Mouse (Mus musculus) CD4-positive helper T cell, adult 2 months (primary cell): Measurements from ENCODE around the gene Ttc36.

ENCODE experiments used
- DNase-seq: peaks from one replicate; pipeline ENCODE4 v3.0.0-alpha.2; 2012; ENCODE audit warnings: low read depth, missing footprints, low spot score

Gene Ttc36

GRCm38 (mm10) chr9:44802808-44803450 is at the start of gene Ttc36:
TSS of gene Ttc36 (minus strand) at chr9:44803072.
- no peak for DNase-seq

DNA sequence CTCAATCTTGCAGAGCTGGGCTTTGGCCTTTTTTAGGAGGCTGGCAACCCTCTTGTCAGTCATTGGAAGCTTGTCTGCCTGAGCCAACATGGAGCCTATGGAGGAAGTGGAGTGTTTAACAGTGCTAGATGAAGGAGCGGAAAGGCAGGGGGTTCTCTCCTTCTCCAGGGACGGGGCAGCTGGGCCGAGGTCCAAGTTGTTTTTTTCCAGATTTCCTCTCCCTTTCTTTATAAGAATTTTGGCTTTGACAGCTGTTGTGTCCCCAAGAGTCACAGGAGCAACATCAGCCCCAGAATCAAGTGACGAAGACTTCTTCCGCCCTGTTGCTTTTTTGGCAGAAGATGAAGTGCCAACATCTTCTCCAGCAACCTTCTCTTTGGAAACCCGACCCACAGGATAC is 44.6 kb upstream of the Ttc36 start:
- no peak for DNase-seq

DNA sequence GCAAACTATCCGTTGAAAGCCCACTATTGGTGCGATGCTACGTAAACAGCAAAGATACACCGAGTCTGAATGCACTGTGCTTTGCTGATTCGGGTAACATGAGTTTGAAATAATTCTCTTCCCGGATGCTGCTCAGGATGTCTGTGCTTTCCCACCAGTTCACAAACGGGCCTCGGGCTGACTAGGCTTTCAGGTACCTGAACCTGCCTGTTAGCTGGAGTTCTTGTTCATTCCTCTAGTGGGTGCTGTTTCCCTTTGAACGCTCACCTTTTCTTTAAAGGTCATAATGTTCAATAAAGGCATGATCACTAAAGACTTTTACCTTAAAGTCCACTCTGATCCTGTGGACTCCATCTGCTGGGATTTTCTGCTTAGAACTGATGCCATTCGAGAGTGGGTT is 38.4 kb upstream of the Ttc36 start:
- peak; percentile 70 for DNase-seq

DNA sequence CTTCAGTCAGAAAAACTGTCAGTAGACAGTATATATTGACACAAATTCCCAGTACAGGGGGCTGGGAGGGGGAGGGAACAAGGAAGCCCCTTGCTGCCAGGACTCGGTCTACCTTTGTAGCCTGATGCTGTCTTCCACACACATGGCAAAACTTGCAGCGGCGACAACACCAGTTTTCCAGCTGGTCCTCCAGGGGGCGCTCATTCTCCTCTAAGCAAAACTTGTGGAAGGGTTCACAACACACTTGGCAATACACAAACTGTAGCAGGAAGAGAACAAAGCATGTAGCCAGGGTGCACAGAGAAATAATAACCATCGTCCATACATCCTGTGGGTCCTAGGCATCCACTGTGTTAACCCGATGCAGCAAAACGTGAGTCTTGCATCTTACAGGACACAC is 33.6 kb upstream of the Ttc36 start:
- peak; percentile 80 for DNase-seq

- no peak for DNase-seq
Observed at GRCm38 (mm10) chr9:44832356-44832755, 29.5 kb upstream of the Ttc36 start.

DNA sequence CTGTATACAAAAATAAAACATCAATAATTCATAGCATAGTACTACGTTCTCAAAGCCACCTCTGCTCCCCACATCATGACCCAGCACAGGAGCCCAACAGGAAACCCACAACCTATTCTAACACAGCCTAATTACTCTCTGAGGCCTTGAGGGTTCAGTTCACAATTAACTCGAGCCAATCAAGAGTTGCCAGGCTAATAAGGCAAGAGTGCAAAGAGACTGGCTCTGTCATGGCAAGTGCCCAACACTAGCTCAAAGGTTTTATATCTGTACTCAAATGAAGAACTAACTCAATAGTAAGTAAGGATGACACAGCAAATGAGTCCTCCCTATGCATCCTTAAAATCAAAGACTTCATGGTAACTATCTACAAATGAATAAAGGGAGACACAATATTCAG is 27.6 kb upstream of the Ttc36 start:
- no peak for DNase-seq

DNA sequence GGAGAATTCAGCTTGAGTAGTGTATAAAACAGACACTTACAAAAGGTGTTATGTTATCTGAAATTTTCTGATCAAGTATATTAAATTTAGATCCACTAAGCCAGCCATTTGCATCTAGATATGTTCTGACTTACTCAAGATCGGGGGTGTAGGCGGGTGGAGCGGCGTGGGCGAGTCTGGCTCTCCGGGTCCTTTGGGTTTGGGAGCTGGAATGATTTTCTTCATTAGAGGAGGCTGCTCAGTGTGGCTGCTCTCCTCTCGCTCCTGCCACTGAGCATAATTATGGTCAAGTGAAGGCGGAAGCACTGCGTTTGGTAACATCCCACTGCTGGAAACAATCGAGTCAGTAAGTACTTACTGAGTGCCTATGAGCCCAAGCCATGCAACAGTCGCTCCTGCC is 26.1 kb upstream of the Ttc36 start:
- DNase-seq = no peak

DNA sequence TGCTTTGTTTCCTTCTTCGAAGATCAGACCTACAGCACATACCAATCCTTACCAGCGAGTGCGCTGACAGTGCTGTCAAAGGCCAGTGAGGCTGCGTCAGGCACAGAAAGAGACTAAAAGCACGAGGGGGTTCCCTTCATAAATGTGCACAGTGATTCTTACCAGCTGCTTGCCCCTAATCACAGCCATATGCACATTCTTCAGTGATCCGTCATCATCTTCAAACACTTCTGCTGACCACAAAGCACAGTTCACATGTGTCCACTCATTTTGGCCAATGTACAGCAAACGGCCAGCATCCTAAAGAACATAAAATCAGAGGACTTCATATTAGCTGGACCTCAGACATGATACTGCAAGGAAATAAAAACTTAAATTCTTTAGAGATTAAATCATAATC is 23.8 kb upstream of the Ttc36 start:
- no peak for DNase-seq

- DNase-seq = no peak
Observed at GRCm38 (mm10) chr9:44819920-44820827, 17.3 kb upstream of the Ttc36 start.

- no peak for DNase-seq
Observed at GRCm38 (mm10) chr9:44817522-44817921, 14.7 kb upstream of the Ttc36 start.

DNA sequence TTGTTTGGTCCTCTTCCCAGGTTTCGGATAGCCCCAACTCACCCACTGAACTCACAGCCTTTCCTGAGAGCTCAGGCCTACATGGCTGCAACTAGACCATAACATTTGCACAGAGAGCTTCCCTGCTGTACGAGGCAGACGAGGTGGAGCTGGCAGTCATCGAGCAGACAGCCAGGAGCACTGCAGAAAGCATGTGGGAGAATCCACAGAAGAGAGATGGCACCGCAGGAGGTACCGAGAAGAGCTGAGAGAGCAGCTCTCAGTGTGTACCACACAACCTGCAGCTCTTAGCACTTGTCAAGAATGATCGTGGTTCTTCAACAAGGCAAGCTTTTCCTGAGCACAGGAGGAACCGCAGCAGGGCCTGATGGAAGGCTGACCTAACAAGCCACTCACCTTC is 11.3 kb upstream of the Ttc36 start:
- no peak for DNase-seq

DNA sequence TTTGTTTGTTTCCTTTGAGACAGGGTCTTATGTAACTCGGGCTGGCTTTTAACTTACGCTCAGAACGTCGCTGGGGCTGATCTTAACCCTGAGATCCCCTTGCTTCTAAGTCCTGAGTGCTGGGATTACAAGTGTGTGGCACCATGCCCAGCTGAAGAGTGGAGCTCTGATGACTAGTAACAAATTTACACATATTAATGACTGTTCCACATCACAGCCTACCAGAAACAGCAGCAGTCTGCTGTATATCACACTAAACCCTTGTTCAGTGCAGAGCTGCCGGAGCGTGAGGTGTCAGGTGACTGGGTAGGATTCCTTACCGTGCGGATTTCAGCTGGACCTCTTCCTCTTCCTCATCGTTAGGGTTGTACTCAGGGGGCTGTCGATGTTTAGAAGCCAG is 7.4 kb upstream of the Ttc36 start:
- DNase-seq = no peak

DNA sequence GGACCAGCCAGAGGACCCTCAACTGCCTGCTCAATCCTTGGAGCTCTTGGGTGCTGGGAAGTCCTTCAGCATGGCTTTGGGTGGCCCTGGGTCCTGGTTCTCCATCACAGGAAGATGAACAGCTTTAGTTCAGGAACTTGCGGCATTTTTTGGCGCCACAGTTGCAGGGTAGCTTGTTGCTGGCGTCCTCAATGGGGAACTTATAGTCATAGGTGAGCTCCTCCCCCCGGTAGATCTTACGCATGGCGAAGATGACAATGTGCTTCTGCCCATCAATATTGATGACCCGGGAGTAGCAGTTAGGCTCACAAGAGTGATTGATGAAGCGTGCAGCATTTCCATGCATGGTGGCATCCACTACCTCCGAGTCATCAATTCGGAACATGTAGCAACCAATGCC is 4.9 kb upstream of the Ttc36 start:
- no peak for DNase-seq

- no peak for DNase-seq
Observed at GRCm38 (mm10) chr9:44807141-44807540, 4.3 kb upstream of the Ttc36 start.

GRCm38 (mm10) chr9:44805536-44805935 is 2.7 kb upstream of the Ttc36 start:
- no peak for DNase-seq

DNA sequence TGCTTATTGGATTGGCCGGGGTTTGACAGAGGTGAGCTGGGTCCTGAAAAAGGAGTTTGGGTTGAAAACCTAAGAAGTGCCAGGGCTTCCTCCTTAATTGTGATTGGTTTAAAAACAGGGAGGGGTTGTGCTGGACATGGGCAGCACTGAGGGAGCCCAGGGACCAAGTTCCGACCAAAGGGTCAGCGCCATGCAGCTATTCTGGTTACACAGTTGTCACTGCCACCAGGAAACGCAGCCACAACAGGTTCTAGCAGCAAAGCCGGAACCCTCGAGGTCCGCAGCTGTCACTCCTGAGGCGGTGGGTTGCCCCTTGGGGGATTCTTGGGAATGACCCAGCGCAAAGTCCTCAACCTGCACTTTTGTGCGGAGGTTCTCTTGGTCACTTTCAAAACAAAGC is 1.8 kb upstream of the Ttc36 start:
- DNase-seq = no peak

- DNase-seq = no peak
Observed at GRCm38 (mm10) chr9:44801669-44802068, 1.2 kb downstream of the Ttc36 start.

- DNase-seq = no peak
Observed at GRCm38 (mm10) chr9:44799958-44800324, 2.9 kb downstream of the Ttc36 start.

DNA sequence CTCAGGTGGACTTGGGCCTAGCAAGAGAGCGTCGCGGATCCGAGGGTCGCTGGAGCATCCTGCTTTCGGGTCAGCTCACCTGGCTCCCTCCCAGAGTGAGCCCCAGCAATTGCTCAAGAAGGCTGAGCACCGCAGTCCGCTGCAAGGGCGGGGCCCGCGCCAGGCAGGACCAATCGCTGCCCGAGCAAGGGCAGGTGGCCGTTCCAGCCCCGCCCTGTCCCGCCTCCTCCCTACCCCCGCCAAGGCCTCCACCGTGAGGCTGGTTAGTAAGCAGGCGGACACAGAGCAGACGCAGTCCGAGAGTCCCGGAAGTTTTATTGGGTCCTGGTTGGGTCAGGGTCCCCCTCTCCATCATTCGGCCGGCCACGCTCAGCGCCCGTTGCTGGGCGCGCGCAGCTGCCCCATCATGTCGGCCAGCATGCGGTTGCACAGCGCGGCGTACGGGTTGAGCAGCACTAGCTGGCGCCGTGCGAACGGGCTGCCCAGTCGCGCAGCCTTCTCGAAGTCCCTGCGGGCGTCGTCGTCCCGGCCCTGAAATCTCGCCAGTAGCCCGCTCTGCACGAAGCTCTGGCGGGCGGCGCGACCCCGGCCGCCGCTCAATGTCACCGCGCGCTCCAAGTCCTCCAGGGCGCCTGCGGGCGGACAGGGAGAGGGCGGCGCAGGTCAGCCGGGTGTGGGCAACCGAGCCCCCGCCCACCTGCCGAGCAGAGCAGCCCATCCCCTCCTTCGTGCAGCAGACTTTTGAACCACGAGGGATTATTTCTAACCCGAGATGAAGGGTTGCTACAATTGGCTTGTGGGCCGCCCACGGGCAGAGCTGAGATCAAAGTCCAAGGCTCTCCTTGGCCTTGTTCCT is 3.5 kb downstream of the Ttc36 start, which contains the start of gene Tmem25:
Gene Tmem25 (minus strand): TSS at position 206 of the 856 bp plus-strand sequence.
- peak; percentile 80 for DNase-seq

- no peak for DNase-seq
Observed at GRCm38 (mm10) chr9:44798298-44798697, 4.6 kb downstream of the Ttc36 start.

DNA sequence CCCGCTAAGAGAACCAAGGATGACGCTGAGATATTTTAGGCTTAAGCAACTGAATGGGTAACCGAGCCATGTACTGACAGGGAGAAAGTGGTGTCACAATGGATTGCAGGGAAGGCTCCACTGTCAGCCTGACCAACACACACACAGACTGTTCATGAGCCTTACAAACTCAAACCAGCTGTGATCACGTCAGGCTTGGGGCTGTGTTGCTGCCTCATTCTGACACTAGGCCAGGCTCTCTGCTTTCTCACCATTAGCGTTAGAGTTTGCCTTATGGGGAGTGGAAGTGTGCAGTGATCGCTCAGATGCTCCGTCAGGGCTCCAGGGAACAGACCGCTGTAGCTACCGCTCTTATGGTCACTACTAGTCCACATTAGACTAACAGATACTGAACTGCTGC is 10.0 kb downstream of the Ttc36 start:
- DNase-seq = no peak
